Mouse (Mus musculus) thymus, postnatal 25 days (tissue): ENCODE measurements around the gene Rwdd1.
"Not testable (repeated sequence)": the region's sequence is repeated elsewhere in the genome, so short reads cannot be mapped to it uniquely, and the experiment has no call there.

ENCODE experiments used
- DNase-seq: peaks from one replicate; pipeline ENCODE4 v3.0.0; 2022

Rwdd1 gene

DNA sequence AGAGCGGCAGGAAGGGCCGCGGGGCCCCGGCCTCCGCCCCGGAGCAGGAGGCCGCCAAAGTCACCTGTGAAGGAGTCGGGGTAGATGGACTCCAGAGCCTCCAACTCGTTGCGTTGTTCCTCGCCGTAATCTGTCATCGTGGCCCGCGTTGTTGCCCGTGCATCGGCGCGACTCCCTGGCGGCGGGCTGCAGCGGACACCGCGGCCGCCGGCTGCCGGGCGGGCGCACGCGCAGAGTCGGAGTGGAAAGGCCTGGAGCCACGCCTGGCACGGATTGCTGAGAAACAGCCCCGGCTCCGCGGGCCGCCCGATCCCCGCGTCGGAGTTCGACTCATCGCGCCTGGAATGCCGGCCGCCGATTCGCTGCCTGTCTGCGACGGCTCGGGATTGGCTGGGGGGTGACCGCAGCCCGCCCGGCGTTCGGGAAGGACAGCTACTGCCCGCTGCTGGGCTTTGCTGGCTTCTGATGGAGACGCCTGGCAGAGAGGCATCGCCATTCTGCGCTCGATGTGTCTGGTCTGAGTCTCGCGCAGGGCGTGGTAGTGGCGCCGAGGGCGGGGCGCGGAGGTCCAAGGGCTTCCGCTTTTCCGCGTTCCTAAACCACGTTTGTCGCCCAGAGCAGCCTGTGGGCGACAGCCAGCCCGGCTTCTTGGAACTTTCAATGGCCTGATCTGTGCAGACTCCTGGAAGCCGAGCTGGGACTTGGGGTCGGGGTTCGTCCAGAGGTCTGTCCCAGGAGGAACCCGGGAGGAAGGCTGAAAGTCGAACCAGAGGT, at the start of gene Rwdd1:
Gene Rwdd1, minus strand, starts transcription at position 323 of the 774 bp plus-strand sequence.
- DNase-seq: peak; percentile 96

DNA sequence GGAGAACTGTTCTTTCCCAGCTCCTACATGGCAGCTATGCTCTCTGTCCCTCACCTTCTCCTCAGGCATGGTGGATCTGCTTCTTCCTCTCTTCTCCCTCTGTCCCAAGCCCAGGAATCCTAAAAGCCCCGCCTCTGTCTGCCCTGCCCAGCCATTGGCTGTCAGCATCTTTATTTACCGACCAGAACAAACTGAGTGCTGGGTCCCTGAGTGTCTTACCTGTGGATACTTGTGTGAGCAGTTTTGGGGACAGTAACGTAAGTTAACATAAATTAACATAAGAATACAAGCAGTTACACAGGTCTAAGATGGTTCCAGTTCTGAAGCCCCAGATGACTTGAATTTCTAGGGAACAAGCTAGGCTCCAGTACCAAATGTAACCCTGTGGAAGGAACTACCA, 47.2 kb upstream of the Rwdd1 start:
- no peak for DNase-seq

DNA sequence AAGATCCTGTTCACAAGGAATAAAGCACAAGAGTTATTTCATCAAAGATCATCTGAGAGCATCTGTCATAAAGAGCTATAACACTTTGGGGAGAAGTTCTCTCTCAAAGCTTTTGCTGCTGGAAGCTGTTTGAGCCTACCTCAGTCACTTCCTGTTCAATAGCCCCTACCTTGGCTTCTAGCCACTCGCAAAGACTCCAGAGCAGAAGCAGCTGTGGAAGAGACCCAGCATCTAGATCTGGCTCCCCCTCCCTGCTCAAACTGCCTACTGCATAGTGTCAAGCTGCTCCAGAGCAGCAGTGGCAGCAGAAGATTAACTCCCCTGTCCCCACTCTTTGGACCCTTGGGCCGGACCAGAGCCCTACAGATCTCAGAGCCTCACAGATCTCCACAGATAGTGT, 34.6 kb upstream of the Rwdd1 start:
- no peak for DNase-seq

DNA sequence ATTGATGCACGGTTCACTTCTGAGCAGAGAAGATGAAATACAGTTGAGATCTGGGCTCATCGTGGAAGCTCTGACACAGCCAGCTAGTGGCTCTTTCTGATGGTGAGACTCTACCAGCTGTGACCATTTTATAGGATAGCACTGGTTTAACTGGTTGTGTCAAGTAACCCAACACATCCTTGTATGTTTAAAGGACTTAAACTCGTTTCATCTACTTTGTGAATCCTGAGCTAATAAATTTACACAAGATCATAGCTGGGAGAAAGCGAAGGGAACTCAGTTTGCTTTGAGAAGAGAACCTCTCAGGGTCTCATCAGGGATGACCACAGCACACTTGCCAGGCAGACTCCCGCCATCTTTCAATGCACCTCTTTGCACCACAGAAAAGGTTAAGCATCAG, 24.8 kb upstream of the Rwdd1 start, which contains the start of gene Calhm4:
Gene Calhm4, minus strand, starts transcription at position 101 of the 400 bp plus-strand sequence.
- DNase-seq: no peak

DNA sequence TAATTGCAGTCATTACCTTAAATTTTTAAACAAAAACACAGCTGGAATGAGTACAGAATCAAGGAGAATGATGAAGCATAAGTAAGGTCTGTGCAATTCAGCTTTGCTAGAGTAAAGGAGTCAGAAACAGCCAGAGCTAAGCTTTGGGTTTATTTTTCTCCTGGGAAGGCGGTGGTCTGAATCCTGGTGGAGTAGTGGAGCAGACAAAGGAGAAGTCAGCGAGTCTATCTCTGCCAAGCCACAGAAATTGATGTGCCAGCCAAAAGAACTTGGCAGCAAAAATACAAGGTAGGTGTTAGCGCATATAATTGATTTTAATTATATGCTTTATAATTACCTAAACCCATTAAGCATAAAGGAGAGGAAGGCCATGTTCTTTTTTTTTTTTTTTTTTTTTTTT, 18.0 kb upstream of the Rwdd1 start, which contains the start of gene Trappc3l:
Gene Trappc3l, plus strand, starts transcription at position 197 of the 400 bp plus-strand sequence.
- DNase-seq: no peak

DNA sequence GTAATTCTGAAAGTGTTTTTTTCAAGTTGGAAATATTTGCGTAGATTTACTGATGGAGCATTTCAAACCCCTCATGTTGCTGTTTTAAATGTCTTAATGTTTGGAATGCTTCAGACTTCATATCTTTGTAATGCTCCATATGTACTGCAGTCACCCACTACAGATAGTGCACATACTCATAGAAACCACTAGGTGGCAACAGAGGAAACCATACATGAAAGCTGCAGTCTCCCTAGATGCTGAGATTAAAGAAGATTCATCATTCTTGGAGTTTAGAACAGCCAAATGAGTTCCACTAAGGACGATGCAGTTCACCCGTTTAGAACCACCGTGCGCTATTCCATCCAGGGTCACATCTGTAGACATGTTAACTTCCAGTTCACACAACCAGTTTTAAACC, 17.2 kb upstream of the Rwdd1 start:
- no peak for DNase-seq

DNA sequence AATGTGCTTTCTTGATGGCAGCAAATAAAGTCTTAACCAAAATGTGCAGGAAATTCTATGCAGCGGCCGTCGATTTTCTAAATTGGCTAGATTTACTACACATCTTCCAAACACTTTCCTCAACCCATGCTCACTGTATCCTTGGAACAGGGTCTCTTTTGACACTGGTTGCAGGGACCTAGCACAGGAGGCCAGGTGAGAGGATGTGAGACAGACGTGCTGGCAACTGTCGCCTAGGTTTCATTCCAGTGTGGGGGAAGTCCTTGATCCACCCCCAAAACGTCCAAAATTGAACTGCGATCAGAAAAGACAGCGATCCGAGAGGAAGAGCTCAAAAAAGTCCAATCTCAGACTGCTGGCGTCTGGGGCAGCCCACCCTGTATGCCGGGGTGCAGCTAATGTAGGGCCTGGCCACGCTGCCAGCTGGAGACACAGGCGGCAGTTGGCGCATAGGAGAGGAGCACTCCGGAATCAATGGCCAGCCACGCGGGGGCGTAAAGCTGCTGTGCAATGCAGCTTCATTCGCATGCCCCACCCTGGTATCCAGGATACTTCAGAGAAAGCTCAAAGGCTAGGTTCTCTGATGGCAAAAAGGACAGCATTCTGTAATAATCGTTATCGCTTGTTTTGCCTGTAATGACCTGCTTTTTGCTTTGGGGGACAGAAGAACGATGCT, 14.3 kb upstream of the Rwdd1 start:
- DNase-seq: peak; percentile 78

DNA sequence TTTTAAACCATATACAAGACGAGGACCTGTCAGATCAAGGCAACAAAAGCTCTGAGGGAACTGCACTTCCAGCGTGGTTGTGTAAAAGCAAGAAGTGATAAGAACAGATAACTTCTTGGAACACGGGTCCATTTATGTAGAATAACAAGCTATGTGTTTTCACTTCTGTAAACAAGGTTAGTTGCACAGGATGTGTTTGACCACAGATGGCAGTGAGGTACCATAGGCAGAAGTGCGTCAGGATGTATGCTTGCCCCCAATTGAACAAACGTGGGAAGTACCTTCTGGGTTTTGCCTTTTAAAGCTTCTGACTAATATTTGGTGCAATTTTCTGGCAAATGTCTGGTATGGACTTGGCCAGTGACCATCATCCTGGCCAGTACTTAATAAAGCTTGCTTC, 10.9 kb upstream of the Rwdd1 start:
- DNase-seq: no peak

DNA sequence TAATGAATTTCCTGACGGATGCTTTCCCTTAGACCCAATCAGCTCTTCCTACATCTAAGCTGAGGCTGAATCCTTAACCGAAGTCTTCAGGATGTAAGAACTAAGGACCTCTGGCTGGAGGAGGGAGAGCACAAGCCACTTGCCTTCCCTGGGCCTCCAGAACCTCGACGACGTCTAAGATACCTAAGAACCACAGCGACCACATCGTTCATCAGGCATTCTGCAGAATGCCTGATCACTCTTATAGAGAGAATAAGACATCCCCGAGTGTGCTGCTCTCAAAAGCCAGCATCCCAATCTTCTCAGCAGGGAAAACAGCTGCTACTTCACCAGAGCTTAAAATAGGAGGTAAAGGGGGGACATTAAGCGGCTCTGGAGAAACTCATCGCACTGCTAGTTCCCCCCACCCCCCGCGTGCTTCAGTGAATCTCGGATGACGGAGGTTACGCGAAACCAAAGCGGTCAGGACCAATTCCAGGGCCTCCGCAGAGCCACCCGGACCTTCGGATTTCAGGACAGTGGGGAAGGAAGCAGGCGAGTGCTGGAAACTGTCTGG, 600 bp downstream of the Rwdd1 start:
- DNase-seq: no peak

DNA sequence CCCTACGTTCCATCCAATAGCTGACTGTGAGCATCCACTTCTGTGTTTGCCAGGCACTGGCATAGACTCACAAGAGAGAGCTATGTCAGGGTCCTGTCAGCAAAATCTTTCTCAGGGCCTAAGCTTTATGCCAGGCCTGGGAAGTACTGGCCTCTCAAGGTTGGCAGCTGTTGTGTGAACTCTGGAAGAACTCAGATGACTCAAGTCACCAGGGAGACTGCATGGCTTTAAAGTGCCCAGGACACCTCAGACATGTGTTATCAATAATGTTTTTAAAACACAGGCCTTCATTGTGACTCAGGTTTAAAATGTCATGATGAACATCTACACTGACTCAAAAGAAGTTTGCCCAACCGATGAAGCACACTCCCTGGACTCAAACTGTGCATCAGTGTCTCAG, 6.2 kb downstream of the Rwdd1 start:
- no peak for DNase-seq

DNA sequence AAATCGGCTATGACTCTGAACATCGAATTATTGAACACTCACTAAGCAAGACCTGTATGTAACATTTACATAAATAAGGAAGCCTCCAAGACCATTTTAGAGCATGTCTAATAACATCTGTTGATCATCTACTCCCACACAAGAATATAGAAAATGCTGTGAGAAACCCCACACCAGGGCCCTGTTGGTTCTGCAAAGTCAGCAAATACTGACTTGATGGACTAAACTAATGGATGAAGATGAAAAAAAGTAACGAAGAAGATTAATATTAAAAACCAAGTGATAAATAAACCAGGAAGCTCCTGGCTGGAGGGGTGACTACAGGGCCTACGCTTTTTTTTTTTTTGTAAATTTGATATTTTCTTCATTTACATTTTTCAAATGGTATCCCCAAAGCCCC, 6.8 kb downstream of the Rwdd1 start:
- no peak for DNase-seq

DNA sequence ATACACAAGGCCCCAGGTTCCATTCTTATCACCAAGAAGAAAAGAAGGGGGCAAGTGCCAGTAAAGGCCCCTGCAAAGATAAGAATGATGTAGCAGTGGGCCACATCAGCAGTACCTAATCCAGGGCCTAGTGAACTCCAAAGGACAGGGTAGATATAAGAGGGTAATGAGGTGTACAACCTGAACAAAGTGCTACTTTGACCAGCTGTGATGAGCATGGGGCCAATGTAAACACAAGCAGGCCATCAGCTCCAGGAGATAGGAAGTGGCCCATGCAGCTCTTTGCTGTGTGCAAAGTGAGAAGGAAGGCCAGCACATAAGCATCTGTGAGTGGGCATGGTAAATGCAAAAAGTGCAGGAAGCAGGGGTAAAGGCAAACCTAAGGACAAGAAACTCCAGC, 21.0 kb downstream of the Rwdd1 start:
- no peak for DNase-seq

DNA sequence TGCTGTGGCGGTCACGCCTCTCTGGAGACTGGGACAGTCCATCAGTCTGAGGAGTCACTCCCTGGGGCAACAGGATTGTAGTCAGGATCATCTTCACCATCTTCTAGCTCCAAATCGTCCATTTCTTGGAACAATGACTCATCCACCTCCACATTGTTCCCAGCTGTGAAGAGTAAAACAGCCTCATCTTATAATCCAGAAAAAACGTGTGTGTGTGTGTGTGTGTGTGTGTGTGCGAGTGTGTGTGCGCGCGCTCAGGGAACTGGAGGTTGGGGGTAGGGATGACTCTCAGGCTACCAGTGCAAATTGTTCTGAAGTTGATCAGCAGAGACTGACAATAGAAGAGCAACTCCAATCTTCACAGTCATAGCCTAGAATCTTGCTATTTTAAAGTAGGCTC, 22.7 kb downstream of the Rwdd1 start:
- DNase-seq: not testable (repeated sequence)

DNA sequence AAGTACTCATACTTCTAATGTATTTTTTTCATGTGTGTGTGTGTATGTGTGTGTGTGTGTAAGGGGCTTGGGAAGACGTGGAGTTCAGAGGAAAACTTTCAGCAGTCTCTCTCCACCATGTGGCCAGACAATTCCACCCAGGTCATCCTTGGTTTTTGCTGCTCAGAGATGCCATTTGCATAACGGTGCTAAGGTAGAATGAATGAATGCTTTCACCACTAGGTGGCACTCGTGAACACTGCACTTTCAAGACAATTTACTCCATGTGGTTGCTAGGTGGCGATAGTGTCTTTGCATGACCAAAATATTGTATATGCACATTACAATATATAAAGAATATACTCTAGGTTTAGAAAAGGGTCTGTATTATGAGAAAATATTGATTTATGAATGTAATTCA, 32.7 kb downstream of the Rwdd1 start:
- peak; percentile 68 for DNase-seq

DNA sequence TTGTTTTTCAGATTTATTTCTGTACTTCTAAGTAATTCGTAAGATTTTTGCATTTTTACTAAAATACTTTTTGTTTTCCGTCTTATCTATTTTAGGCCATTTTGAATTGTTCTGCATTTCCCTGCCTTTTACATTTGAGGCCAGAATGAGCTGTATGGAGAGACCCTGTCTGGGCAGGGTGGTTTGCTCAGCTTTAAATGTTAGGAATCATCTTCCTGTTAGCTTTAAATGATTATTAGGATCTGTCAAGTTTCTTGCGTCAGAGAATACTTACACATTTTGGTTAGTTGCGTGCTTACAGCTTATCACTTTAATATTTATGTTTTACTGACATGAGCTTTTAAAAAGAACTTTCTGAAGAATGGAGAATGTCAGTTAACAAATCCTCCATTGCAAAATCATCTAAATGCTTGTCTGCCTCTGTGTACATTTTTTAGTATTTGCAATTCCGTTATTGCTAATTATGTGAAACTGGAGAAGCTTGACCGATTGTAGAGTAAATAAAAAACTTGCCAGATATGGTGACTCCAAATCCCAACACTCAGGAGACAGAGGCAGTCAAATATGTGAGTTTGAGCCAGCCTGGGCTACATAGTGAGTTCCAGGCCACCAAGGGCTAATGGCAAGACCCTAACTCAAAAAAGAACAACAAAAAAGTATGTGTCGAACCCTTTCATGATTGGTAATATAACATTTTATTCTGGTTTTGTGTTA, 44.5 kb downstream of the Rwdd1 start:
- no peak for DNase-seq

DNA sequence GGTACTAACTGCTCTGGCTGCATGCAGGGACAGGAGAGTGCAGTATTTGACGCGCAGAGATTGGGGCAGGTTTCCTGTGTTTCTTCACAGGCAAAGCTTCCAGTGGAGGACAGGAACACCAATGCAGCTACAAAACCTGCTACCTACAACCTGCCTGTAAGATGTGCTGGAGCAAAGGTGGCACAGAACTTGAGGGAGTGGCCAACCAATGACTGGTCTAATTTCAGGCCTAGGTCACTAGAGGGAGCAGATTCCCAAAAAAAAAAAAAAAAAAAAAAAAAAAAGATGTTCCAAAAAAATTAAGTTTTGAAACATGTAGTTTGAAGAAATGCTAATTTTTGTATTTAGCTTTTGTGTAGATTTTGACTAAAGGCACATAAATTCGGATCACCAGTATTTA, 66.9 kb downstream of the Rwdd1 start:
- DNase-seq: no peak

DNA sequence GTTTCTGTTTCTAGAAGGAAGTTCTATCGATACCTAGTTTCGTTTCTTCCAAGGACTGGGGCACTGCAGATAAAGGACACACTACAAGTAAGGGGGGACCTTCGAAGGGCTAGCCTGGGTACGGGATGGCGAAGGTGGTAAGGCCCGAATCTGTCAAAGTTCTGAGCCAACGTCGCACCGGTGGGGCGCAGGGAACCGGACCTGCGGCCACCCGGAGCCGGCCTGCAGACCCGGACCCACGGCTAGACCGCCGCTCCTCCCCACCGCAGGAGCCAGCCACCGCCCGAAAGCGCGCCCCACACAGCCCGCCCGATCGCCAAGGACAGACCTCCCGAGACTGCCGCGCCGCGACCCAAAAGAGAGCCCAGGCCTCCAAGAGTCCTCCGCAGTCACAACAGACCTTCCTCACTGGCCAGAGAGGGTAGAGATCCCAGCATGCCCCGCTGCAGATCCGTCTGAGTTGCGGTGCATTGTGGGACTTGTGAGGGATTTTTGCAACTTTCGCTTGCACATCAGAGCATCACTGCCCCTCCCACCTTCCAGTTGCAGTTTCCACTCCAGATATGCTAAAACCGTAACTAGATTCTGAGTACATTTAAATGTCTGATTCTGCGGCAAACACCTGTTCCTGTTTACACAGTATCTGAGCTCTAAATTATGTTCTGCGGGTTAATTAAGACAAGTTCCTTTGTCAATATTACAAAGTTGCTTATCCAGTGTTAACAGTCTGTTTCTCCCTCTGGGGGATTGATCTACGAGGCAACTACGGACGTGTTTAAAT, 68.4 kb downstream of the Rwdd1 start, which contains the start of gene Zup1:
Gene Zup1, minus strand, starts transcription at position 467 of the 781 bp plus-strand sequence.
- DNase-seq: peak; percentile 86
